Mouse (Mus musculus): ENCODE measurements around the gene Ankef1. TPM values are rescaled to one million over a fixed set of nuclear protein-coding genes. Genes with fewer than 3 reads are reported as not detected.
A peak's percentile ranks its signal among the peaks of the same experiment; 100 is the strongest.

Gene Ankef1
- total and polyA plus RNA-seq, 3 experiments, result not detected

DNA sequence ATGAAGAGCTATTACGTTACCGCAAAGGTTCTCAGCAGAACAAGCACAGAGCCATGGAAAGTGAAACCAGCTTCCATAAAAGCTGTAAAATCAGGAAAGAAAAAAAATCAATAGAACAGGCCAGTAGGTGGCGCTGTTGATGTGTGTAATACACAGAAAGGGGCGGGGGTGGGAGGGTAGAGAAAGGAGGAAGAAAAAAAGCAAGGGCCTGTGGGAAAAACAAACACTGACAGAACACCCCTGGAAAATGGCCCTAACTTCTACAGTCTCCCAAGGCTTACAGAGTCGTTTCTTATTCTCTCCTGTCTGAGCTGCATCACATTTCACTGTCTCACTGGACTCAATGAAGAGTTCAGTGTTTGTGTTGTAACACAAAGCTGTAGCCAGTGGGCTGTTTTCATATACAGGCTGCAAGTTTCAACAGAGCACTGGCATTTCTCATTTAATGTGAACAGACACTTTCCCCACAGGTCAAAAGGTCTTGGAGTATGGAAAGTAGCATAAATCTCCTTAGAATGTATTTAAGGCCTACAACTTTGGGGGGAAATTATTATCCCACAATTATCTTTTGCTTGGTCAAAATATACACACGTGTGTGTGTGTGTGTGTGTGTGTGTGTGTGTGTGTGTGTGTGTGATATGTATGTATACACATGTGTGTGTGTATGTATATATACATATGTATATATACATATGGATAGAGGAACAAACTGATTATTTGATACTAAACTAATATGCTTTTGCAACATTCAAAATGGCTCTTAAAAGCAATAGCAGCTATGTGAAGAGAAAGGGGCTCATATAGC is 15.7 kb upstream of the Ankef1 start:
- no peaks in the 10 kb centered on the region for H3K27me3 ChIP-seq (ENCODE audit: control insufficient read depth in 1 of 2, insufficient read depth in 2 of 2, low read length in 2 of 2)
- no peaks in the 10 kb centered on the region for H3K9me3 ChIP-seq (replicated peaks; ENCODE audit: insufficient read depth, low read length)
- 0 out of 4 replicates have a peak, but pooled peaks cover 0 to 3% of the 10 kb centered on the region in 2 experiments for H3K4me1 ChIP-seq (ENCODE audit: control insufficient read depth in 1 of 2, insufficient read depth in 2 of 2, low read length in 2 of 2)
- peaks cover 0 to 2% of the 10 kb centered on the region in 2 experiments; a peak in 1 of 4 replicates for H3K36me3 ChIP-seq (ENCODE audit: control insufficient read depth in 1 of 2, insufficient read depth in 2 of 2, low read length in 2 of 2)
- peak overlapping the region; percentile 53 for H3K9ac ChIP-seq (ENCODE audit: control insufficient read depth, low read depth, low read length, poor library complexity, severe bottlenecking)
- H3K27ac ChIP-seq (ENCODE audit: control insufficient read depth, low read depth, low read length), result no peak overlapping the region
- peak overlapping the region; percentile 59 to 77 for H3K4me3 ChIP-seq (ENCODE audit: control insufficient read depth in 1 of 2, insufficient read depth in 1 of 2, low read depth in 2 of 2, low read length in 2 of 2)
- peak; percentile 87 for DNase-seq (ENCODE audit: low read depth, low spot score)
- no peaks in the 10 kb centered on the region for H3K79me2 ChIP-seq (ENCODE audit: control insufficient read depth, insufficient read depth, low read length, poor library complexity)
- peak; percentile 32 to 71 (median 52) for TF ChIP-seq CTCF (IDR thresholded peaks at IDR 0.05 in 2 of 3, conservative IDR thresholded peaks at IDR 0.05 in 1 of 3; ENCODE audit: control insufficient read depth in 1 of 3, insufficient read depth in 1 of 3, low read depth in 2 of 3, low read length in 3 of 3, poor library complexity in 1 of 3, severe bottlenecking in 1 of 3)
- TF ChIP-seq NELFE (IDR thresholded peaks at IDR 0.05; ENCODE audit: low read depth, low read length), result no peak
- TF ChIP-seq TCF12 (IDR thresholded peaks at IDR 0.05; ENCODE audit: low read depth, low read length), result no peak
- TF ChIP-seq UBTF (IDR thresholded peaks at IDR 0.05; ENCODE audit: borderline replicate concordance, insufficient read depth, low read depth, low read length), result no peak
- peak; percentile 74; the same call in 1 of the 2 replicates for TF ChIP-seq MAZ (IDR thresholded peaks at IDR 0.05; ENCODE audit: low read depth, low read length)
- no peak for TF ChIP-seq POLR2AphosphoS2 (IDR thresholded peaks at IDR 0.05; ENCODE audit: low read length)
- TF ChIP-seq NRF1 (IDR thresholded peaks at IDR 0.05; ENCODE audit: insufficient read depth, low read depth, low read length, poor library complexity, severe bottlenecking), result no peak
- TF ChIP-seq GABPA (IDR thresholded peaks at IDR 0.05; ENCODE audit: low read depth, low read length), result no peak
- TF ChIP-seq RAD21 (IDR thresholded peaks at IDR 0.05; ENCODE audit: low read depth, low read length), result peak; percentile 73
- TF ChIP-seq ELF1 (IDR thresholded peaks at IDR 0.05; ENCODE audit: low read depth, low read length), result 0 out of 2 replicates have a peak, but pooled peaks have one; percentile 30
- TF ChIP-seq SMC3 (IDR thresholded peaks at IDR 0.05; ENCODE audit: low read depth, low read length), result peak; percentile 65
- peak; percentile 56 for TF ChIP-seq ZC3H11A (IDR thresholded peaks at IDR 0.05; ENCODE audit: low read depth, low read length)
- TF ChIP-seq CHD1 (IDR thresholded peaks at IDR 0.05; ENCODE audit: low read depth, low read length), result no peak
- TF ChIP-seq ZNF384 (IDR thresholded peaks at IDR 0.05; ENCODE audit: low read depth, low read length), result peak; percentile 87

DNA sequence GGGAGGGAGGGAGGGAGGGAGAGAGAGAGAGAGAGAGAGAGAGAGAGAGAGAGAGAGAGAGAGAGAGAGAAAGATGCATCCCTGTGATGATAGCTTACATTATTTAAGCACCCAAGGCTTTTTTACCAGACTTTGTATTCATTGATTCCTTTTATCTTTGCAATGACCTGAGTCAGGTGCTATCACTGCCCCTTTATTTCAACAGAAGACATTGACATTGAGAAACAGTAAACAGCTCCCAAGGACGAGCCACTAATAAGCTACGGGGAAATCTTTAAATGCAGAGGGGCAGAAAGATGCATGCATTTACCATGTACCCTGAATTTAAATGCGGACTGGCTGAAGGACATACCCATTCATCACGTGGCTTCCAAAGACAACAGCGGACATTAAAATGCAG is 14.7 kb upstream of the Ankef1 start:
- 0 out of 4 replicates have a peak, but pooled peaks cover 0 to 3% of the 10 kb centered on the region in 2 experiments for H3K4me1 ChIP-seq (ENCODE audit: control insufficient read depth in 1 of 2, insufficient read depth in 2 of 2, low read length in 2 of 2)
- no peak overlapping the region for H3K9ac ChIP-seq (ENCODE audit: control insufficient read depth, low read depth, low read length, poor library complexity, severe bottlenecking)

More for the DNA sequence above, 14.7 kb upstream of the Ankef1 start:
- Histone ChIP-seq H3K36me3 (ENCODE audit: control insufficient read depth in 1 of 2, insufficient read depth in 2 of 2, low read length in 2 of 2) (peaks cover 0 to 2% of the 10 kb centered on the region in 2 experiments; a peak in 1 of 4 replicates), H3K4me3 (ENCODE audit: control insufficient read depth in 1 of 2, insufficient read depth in 1 of 2, low read depth in 2 of 2, low read length in 2 of 2) (no peak overlapping the region), H3K27me3 (ENCODE audit: control insufficient read depth in 1 of 2, insufficient read depth in 2 of 2, low read length in 2 of 2) (no peaks in the 10 kb centered on the region), H3K27ac (ENCODE audit: control insufficient read depth, low read depth, low read length) (no peak overlapping the region), H3K9me3 (replicated peaks; ENCODE audit: insufficient read depth, low read length) (no peaks in the 10 kb centered on the region), H3K79me2 (ENCODE audit: control insufficient read depth, insufficient read depth, low read length, poor library complexity) (no peaks in the 10 kb centered on the region)
- no peak for DNase-seq (ENCODE audit: low read depth, low spot score)
- TF ChIP-seq HCFC1 (IDR thresholded peaks at IDR 0.05; ENCODE audit: low read depth, low read length) (no peak), SMC3 (IDR thresholded peaks at IDR 0.05; ENCODE audit: low read depth, low read length) (no peak), NELFE (IDR thresholded peaks at IDR 0.05; ENCODE audit: low read depth, low read length) (no peak), MAX (IDR thresholded peaks at IDR 0.05; ENCODE audit: low read length) (no peak), MXI1 (IDR thresholded peaks at IDR 0.05; ENCODE audit: low read depth, low read length) (no peak), NRF1 (IDR thresholded peaks at IDR 0.05; ENCODE audit: insufficient read depth, low read depth, low read length, poor library complexity, severe bottlenecking) (no peak), GATA1 (IDR thresholded peaks at IDR 0.05; ENCODE audit: low read depth, low read length) (no peak), E2F4 (IDR thresholded peaks at IDR 0.05; ENCODE audit: borderline replicate concordance, low read depth, low read length) (no peak), GABPA (IDR thresholded peaks at IDR 0.05; ENCODE audit: low read depth, low read length) (no peak), SIN3A (IDR thresholded peaks at IDR 0.05; ENCODE audit: low read length) (no peak), MYB (IDR thresholded peaks at IDR 0.05; ENCODE audit: low read depth, low read length) (no peak), ZNF384 (IDR thresholded peaks at IDR 0.05; ENCODE audit: low read depth, low read length) (no peak), ETS1 (IDR thresholded peaks at IDR 0.05; ENCODE audit: low read depth, low read length) (no peak), CHD1 (IDR thresholded peaks at IDR 0.05; ENCODE audit: low read depth, low read length) (no peak), USF2 (IDR thresholded peaks at IDR 0.05; ENCODE audit: borderline replicate concordance in 1 of 2, insufficient read depth in 1 of 2, low read depth in 1 of 2, low read length in 2 of 2) (no peak), MYC (IDR thresholded peaks at IDR 0.05; ENCODE audit: low read depth, low read length) (no peak), POLR2A (IDR thresholded peaks at IDR 0.05; ENCODE audit: control insufficient read depth in 1 of 2, insufficient read depth in 1 of 2, low read depth in 1 of 2, low read length in 2 of 2, poor library complexity in 1 of 2) (no peak), CTCF (IDR thresholded peaks at IDR 0.05 in 2 of 3, conservative IDR thresholded peaks at IDR 0.05 in 1 of 3; ENCODE audit: control insufficient read depth in 1 of 3, insufficient read depth in 1 of 3, low read depth in 2 of 3, low read length in 3 of 3, poor library complexity in 1 of 3, severe bottlenecking in 1 of 3) (no peak)
